Mouse (Mus musculus) frontal cortex, adult (tissue): Measurements from ENCODE around the gene Psmd3.
"Not testable (repeated sequence)": the region's sequence is repeated elsewhere in the genome, so short reads cannot be mapped to it uniquely, and the experiment has no call there.

ENCODE experiments used
- ATAC-seq: cut with Nextera tagmentation; 2 replicates; pipeline ENCODE4 v1.9.2; 2017; ENCODE audit warnings: mild to moderate bottlenecking, moderate library complexity, mixed read lengths; ENCODE audit not compliant: low TSS enrichment

Gene Psmd3

DNA sequence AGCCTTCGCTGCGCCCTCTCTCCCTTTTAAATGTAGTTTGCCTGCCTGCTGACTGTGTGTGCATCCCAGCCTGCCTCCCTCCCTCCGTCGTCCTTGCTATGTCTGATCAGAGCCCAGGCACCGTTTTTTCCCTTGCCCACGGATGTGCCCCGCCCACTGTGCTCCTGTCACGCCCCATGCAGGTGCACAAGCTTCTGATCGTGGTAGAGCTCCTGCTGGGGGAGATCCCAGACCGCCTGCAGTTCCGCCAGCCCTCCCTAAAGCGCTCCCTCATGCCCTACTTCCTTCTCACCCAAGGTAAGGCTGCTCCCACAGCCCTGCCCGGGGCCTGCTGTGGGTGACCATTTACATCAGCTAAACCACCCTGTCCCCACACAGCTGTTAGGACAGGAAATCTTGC lies 10.8 kb downstream of the Psmd3 start:
- no peak for ATAC-seq

DNA sequence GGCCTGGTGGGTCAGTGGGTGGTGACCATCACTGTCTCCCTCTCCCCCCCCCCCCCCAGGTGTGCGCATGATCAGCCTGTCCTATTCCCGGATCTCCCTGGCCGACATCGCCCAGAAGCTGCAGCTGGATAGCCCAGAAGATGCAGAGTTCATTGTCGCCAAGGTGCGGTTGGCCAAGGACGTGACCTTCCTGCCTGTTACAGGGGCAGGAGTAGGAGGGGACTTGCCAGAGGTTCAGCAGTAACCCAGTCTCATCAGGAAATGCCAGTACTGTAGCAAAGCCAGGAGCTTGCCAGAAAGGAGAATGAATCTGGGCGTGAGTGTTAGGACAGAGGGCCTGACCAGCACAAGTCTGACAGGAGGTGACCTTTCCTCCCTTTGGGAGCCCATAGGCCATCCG lies 11.4 kb downstream of the Psmd3 start:
- ATAC-seq: no peak

DNA sequence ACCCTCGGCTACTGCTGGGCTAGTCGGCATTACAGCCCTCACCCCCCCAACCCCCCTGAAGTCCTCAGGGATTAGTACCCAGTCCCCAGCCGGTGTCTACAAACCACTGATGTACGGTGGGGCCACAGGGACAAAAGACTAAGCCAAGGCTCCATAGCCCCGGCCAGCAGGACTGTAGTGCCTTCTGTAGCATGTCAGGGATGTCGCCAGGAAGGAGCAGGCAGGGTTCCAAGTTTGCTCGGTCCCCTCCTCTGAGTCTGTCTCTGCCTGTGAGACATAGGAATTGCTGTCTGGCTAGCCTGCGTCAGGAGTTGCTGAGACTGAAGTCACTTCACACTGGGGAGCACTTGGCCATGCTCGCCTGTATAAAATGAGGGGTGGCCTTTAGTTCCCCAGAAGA lies 11.9 kb downstream of the Psmd3 start:
- no peak for ATAC-seq

DNA sequence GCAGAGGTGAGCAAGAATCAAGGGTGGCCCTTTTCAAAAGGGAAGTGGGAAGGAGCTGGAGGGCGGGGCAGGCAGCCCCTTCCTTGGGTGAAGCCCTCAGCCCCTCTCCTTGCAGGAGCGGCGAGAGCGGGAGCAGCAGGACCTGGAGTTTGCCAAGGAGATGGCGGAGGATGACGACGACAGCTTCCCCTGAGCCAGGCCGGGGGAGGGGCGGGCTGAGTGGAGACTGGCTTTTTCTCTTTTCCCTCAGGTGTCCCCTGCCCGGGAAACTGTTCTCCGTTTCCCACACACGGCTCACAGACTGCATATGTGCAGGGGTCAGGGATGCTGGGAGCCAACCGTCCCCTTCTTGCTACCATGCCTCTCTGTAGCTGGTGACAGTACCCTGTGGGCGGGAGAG lies 13.1 kb downstream of the Psmd3 start:
- no peak for ATAC-seq

DNA sequence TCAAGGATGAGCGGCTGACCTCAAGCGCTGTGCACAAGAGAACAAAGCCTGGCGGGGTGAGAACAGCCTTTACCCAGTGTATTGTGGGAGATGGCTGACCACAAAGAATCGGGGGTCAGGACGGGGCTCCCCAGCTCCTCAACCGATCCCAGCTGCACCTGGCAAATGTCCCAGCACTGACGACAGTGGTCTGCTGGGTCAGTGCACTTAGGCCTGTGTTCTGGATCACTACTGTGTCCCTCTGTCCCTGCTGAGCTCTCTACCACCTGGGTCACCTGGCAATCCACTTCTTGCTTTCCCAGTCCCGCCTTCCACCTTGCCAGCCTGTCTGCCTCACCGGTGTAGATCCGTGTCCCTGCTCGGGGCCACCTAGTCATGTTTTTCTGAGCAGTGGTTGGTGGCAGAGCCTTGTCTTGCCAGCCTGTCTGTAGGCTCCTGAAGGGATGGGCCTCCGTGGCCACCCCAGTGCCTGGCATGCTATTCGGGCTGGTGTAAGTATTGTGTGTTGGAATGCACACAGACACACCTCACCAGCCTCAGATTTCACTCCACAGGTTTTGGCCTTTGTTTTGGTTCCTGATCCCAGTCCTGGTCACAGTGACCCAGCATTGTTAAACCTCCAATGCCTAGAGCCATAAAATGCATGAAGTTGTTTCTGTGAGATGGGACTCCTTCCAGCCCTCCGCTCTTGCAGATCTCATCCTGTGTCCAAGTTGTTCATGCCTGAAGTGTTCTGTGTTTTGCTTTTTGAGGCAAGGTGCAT lies 14.3 kb downstream of the Psmd3 start:
- no peak for ATAC-seq

DNA sequence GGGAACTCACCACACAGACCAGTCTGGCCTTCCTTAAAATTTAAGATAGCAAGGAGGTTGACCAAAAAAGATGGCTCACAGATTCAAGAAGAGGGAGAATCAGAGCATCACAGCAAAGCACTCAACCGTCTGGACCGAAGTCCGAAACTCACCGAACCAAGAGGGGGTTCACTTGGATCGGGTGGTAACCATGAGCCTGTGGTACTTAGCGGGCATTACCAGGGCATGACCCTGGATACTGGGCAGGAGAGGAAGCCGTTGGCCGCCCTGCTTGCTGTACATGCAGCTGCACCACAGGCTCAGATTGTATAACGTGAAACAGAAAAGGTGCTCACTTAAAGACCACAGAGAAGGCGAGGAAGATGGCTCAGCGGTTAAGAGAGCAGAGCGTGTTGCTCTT lies 14.9 kb downstream of the Psmd3 start:
- ATAC-seq: no peak

DNA sequence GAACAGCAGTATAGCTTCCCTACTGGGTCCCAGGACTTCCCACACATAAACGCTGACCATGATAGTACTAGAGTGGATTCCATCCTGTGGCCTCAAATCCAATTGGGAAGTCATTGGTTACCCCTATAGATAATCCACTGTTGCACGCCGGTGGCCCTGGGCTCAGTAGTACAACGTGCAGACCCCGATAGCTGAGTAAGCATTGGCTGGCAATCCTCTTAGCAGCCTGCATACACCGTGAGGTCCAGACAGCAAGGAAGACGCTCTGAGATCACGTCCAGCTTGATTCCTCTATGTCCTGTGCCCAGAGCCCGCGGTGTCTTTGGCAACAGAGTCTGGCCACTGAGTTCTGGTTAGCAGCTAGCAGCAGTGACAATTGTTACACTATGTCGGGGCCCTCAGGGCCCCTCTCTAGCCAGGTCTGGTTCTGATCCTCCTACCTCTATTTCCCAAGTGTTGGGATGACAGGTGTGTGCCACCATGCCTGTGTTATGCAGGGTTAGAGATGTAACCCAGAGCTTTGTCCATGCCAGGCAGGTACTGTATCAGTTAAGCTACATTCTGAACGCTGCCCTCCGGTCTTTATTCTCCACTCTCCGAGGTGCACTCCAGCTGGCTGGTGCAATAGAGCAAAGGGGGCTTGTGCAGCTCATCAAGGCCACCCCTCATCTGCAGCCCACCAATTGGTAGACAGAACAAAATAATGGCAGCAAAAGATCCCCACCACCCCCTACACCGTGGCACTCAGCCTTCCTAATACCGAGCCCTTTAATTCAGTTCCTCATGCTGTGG lies 16.7 kb downstream of the Psmd3 start:
- no peak for ATAC-seq

DNA sequence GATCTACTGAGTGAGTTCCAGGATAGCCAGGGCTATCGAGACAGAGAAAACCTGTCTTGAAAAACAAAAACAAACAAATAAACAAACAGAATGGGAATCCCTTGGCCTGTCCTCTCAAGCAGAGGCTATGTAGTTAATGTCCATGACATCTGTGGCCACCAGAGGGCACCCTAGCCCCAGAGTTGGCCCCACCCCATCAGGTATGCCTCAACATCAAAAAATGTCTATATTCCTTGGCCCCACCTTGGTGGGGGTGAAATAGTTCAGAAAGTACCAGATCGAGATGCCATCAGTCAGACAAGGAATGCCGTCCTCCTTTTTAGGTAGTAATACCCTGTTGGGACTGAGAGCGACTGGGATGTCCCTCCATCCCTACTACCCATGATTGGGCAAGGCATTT lies 17.6 kb downstream of the Psmd3 start:
- ATAC-seq: 0 out of 2 replicates have a peak, but pooled peaks have one; percentile 42

DNA sequence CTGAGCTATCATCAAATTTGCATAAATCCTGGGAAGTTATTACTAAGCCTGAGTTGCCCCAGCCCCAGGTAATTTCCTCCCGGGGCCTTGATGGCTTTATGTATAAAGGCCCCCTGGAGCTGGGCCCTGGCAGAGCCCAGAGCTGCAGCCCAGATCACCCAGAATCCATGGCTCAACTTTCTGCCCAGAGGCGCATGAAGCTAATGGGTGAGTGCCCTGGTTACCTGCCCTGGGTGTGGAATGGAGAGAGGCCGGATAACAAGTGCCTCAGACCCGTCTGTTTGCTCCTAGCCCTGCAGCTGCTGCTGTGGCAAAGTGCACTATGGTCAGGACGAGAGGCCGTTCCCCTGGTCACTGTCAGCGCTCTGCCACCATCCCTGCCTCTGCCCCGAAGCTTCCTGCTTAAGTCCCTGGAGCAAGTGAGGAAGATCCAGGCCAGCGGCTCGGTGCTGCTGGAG lies 18.9 kb downstream of the Psmd3 start, which contains the start of gene Csf3:
Gene Csf3, plus strand, starts transcription at position 51 of the 458 bp plus-strand sequence.
- no peak for ATAC-seq

DNA sequence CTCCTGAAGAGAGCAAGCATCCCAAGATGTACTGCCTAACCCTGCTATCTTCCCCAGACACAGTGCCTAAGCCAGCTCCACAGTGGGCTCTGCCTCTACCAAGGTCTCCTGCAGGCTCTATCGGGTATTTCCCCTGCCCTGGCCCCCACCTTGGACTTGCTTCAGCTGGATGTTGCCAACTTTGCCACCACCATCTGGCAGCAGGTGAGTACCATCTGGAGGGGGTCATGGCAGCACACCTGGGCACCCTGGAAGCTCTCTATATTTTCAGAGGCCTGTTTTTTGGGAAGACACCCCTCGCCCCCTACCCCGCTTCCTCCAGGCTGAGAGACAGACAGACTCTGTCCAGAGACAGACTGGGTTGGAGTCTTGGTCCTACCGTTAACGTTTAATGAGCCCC lies 20.0 kb downstream of the Psmd3 start:
- no peak for ATAC-seq

DNA sequence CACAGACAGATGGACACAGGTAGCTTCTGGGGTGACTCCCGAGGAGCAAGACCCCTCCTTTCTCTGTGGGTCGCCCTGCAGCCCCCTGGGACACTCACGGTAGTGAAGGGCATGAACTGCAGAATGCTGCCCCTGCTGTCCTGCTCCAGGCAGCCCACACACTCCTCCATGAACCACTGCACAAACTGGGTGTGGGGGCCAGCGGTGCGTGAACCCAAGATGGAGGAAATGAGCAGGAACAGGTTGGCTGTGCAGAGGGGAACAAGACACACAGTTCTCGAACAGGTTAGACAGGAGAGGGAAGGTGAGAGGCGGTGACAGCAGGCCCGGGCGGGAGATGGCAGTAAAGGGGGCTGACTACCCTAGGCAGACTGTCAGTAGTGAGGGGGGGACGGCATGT lies 22.7 kb downstream of the Psmd3 start:
- no peak for ATAC-seq

DNA sequence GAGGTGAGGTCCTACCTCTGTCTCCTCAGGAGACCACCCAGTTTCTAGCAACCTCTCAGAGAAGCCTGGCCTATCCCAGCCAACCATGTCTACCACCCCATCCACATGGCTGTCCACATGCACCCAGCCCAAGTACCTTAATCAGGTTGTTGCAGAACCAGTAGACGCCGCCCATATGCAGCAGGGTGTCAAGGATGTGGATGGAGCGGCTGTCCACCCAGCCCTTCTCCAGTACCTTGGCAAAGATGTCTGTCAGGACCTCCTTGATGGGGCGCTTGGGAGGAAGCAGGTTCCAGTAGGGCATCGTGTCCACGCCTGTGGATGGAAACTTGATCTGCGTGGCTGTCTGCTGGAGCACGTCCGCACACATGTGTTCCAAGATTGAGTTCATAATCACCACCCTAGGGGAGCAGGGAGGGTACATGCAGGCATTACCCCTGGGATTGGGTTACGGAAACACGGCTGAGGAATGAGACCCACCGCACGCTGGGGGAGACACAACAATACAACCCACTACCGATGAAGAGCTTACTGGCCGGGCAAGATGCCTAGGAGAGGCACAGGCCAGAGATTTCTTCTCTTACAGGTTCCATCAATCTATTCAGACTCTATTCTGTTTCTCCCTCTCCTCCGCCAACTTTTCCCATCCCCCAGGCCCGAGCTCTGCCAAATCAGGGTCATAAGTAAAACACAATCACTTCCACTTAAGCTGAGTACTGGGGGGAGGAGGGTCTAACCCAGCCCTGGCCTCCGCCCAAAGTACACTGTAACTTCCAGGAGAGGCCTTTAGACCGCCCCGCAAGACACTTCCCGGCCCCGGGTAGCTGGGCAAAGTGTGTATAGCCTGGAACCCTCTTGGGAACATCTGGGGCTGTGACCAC lies 25.3 kb downstream of the Psmd3 start:
- no peak for ATAC-seq

DNA sequence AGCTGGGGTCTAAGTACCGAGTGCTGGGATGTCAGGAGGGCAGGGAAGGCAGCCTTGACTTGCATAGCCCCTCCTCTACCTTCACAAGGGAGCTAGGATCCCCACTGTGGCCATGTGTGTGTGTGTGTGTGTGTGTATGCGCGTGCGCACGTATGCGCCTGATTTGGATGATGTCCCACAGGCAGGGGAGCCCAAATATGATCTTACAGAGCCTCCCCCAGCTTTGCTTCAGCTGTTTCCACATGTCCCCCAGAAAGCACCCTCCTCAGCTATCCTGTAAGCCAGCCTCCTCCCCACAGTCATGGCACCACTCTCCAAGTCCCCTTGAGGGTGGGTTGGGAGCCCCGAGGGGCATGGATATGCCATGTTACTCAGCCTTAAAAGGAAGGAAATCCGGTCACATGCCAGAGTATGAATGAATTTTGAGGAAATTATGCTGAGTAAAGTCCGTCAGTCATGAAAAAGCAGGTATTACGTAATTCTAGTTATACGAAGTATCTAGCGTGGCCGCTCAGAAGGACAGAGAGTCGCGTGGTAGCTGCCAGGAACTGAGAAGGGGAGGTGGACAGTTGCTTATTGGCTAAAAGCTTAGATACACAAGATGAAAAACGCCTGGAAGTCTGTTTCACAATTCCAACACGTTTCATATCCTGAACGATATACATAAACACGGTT lies 26.1 kb downstream of the Psmd3 start:
- ATAC-seq: no peak

DNA sequence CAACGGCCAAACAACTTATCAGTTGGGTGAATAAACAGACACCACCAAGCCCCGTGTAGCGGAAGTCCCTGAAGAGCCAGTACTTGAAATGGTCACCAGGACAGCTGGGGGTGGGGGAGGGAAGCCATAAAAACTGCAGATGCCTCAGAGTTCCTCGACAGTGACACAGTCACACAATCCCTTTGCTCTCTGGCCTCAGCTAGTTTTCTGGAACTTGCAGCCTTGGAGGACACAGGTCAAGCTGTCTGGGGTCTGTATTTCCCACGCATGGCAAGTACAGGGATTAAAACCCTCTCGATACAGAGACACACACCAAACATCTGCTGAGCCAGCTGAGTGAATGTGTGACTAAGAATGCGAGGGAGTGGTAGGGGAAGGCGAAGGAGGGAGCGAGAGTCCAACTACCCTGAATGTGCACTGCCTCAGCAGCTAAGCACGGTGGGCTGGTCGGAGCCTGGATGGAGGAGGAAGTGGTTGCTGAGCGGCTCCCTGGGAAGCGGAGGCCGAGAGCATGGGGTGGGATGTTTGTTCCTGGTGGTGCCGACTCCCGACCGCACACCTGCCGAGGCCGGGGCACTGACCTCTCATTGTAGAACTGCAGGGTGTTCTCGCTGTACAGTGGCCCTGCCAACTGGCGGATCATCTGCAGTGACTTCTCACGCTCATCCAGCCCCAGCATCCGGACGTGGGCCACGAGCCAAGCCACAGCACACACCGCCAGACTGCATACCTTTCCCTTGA lies 26.8 kb downstream of the Psmd3 start:
- peak; percentile 60; the same call in 1 of the 2 replicates for ATAC-seq

DNA sequence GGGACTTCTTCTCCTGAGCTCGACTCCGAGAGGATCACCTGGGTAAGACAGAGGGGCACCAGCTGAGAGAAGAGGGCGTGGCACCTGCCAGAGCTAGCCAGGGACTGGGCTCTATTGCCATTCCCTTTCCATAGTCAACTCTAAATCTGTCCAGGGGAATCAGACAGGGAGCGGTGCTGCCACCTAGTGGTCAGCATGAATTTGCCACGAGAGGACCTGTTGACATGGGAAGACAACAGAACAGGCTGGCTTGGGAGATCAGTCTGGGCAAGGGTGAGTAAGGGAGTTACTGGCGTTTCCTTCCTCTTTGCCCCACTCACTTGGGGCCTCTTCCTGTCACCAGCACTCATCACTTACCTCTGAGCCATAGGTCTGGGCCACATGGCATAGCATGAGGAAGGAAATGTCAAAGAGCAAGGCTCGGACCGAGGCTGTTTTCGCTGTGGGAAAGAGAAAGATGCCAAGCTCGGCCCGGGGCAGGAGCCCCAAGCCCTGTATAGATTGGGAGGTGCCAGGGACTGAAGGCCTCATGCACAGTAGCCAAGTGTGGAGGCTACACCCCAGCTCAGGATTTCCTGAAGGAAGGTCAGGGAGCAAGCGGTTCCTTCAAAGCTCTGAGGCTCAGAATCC lies 28.2 kb downstream of the Psmd3 start:
- peak; percentile 25; the same call in 1 of the 2 replicates for ATAC-seq

DNA sequence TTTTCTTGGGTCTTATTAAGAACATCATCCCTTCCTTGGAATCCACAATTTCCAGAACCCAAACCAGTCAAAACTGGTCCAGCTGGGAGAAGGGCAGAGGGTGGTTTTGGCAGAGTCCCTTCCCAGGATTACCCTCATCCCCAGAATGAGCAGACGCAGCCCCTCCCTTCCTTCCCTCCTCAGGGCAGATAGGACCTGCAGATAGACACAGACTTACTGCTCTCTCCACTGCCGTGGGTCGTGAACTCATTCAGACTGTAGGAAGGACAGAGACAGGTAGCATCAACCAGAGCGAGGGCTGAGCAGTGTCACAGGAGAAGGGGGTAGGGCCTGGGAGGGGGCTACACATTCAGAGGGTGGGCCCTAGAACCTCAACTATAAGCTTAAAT lies 28.7 kb downstream of the Psmd3 start:
- ATAC-seq: no peak

DNA sequence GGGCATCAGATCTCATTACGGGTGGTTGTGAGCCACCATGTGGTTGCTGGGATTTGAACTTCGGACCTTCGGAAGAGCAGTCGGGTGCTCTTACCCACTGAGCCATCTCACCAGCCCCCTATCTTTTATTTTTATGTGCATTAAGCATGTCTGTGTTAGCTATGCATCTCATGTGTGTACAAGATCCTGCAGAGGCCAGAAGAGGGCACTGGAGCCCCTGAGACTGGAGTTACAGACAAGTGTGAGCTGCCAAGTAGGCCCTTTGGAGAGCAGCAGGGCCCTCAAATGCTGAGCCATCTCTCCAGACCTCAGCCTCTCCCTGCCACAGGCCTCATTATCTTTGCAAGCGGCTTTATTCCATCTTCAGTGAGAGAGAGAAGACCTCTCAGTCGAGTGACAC lies 29.7 kb downstream of the Psmd3 start:
- ATAC-seq: not testable (repeated sequence)

DNA sequence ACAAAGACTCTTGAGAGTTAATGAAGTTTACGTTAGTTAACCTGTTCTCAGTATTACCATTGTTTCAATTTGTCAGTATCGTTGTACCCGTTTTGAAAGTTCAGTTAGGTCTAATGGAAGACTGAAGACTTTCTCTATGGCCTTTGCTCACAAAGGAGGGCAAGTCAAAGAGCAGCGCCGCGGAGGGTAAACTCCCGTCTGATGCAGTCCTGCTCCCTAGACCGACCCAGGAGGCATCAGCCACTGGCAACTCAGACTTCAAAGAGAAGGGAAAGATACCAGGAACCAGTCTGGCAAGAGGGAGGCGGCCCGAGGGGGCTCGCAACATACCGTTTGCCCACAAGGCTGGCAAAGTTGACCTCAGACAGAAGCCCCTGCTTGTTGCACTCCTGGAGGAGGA lies 31.3 kb downstream of the Psmd3 start:
- no peak for ATAC-seq

DNA sequence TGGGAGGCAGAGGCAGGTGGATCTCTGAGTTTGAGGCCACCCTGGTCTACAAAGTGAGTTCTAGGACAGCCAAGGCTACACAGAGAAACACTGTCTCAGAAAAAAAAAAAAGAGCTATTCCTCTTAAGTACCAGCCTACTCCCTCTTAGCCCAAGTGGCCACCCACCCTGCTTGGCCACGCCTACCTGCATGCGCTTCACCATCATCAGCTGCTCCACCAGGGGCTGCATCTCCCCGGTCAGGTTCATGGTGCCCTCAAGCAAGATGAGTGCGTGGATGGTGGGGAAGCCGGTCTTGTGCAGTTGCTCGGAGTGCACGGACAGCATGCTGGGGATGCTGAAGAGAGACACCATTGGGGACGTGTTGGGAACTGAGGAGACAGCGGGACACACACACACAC lies 33.6 kb downstream of the Psmd3 start:
- no peak for ATAC-seq

DNA sequence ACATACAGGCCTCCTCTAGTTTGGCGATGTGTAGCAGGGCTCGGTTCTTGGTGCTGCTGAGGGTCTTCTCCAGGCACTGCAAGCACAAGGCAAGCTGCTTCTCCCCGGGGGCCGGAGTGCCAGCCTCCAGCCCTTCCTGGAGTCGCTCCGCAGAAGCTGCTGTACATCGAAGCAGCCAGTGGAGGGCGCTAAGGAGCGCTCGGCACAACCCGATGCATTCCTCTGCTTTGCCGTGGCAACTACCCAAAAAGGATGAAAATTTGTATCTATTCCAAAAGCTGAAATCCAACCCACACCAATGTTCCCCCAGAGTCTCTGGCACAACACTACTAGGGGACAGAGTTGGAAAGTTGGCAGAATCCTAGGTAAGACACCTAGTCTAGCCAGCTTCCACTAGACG lies 35.5 kb downstream of the Psmd3 start:
- ATAC-seq: peak; percentile 74
